Mouse (Mus musculus): ENCODE data around the gene Nfia. TPM values are rescaled to one million over a fixed set of nuclear protein-coding genes. Genes with fewer than 3 reads are reported as not detected.

Nfia gene
- total RNA-seq, 1 experiment: 0.27 TPM

GRCm38 (mm10) chr4:97986056-97986734, 213.7 kb downstream of the Nfia start:
- Histone ChIP-seq H3K27ac (ENCODE audit: insufficient read depth, low read depth, low read length, poor library complexity, severe bottlenecking) (no peak overlapping the region), H3K9ac (ENCODE audit: insufficient read depth, low read depth, low read length, poor library complexity, severe bottlenecking) (no peak overlapping the region), H3K4me1 (ENCODE audit: control insufficient read depth in 2 of 2, insufficient read depth in 2 of 2, low read length in 2 of 2, poor library complexity in 1 of 2) (no peaks in the 10 kb centered on the region), H3K36me3 (ENCODE audit: control insufficient read depth, insufficient read depth, low read length, poor library complexity, severe bottlenecking) (no peaks in the 10 kb centered on the region), H3K4me3 (ENCODE audit: insufficient read depth in 1 of 2, low read depth in 1 of 2, low read length in 2 of 2, poor library complexity in 1 of 2, severe bottlenecking in 1 of 2) (no peak overlapping the region), H3K9me3 (ENCODE audit: control insufficient read depth, insufficient read depth, low read depth, low read length) (no peaks in the 10 kb centered on the region)
- DNase-seq (ENCODE audit: low read depth, low spot score): no peak
- no peak for TF ChIP-seq ZNF384 (IDR thresholded peaks at IDR 0.05; ENCODE audit: low read depth, low read length)
- no peak for TF ChIP-seq CHD2 (IDR thresholded peaks at IDR 0.05; ENCODE audit: low read depth, low read length)
- in situ Hi-C loops (cut with MboI; ENCODE audit: low sequenced_read_pairs in 2 of 2, unreplicated experiment in 2 of 2): no loop called here

GRCm38 (mm10) chr4:97986735-97987075, 214.2 kb downstream of the Nfia start:
- H3K4me3 ChIP-seq (ENCODE audit: insufficient read depth in 1 of 2, low read depth in 1 of 2, low read length in 2 of 2, poor library complexity in 1 of 2, severe bottlenecking in 1 of 2): no peak overlapping the region
- H3K4me1 ChIP-seq (ENCODE audit: control insufficient read depth in 2 of 2, insufficient read depth in 2 of 2, low read length in 2 of 2, poor library complexity in 1 of 2): no peaks in the 10 kb centered on the region
- no peak overlapping the region for H3K27ac ChIP-seq (ENCODE audit: insufficient read depth, low read depth, low read length, poor library complexity, severe bottlenecking)
- H3K9ac ChIP-seq (ENCODE audit: insufficient read depth, low read depth, low read length, poor library complexity, severe bottlenecking): no peak overlapping the region
- TF ChIP-seq MAFK (IDR thresholded peaks at IDR 0.05; ENCODE audit: insufficient read depth, low read depth, low read length): no peak
- no peak for TF ChIP-seq HCFC1 (IDR thresholded peaks at IDR 0.05; ENCODE audit: borderline replicate concordance, insufficient read depth, low read length)
- no peak for TF ChIP-seq ZNF384 (IDR thresholded peaks at IDR 0.05; ENCODE audit: low read depth, low read length)
- TF ChIP-seq ZC3H11A (IDR thresholded peaks at IDR 0.05; ENCODE audit: borderline replicate concordance, low read depth, low read length): no peak
- TF ChIP-seq CHD2 (IDR thresholded peaks at IDR 0.05; ENCODE audit: low read depth, low read length): no peak
- no peaks in the 10 kb centered on the region for H3K9me3 ChIP-seq (ENCODE audit: control insufficient read depth, insufficient read depth, low read depth, low read length)
- no peaks in the 10 kb centered on the region for H3K36me3 ChIP-seq (ENCODE audit: control insufficient read depth, insufficient read depth, low read length, poor library complexity, severe bottlenecking)
- in situ Hi-C loops (cut with MboI; ENCODE audit: low sequenced_read_pairs in 2 of 2, unreplicated experiment in 2 of 2): no loop called here
- DNase-seq (ENCODE audit: low read depth, low spot score): no peak

GRCm38 (mm10) chr4:97988703-97989102, 216.2 kb downstream of the Nfia start:
- TF ChIP-seq ZNF384 (IDR thresholded peaks at IDR 0.05; ENCODE audit: low read depth, low read length) (no peak), MAFK (IDR thresholded peaks at IDR 0.05; ENCODE audit: insufficient read depth, low read depth, low read length) (no peak), HCFC1 (IDR thresholded peaks at IDR 0.05; ENCODE audit: borderline replicate concordance, insufficient read depth, low read length) (no peak), ZC3H11A (IDR thresholded peaks at IDR 0.05; ENCODE audit: borderline replicate concordance, low read depth, low read length) (no peak), CHD2 (IDR thresholded peaks at IDR 0.05; ENCODE audit: low read depth, low read length) (no peak)
- DNase-seq (ENCODE audit: low read depth, low spot score): no peak
- no peak overlapping the region for H3K9ac ChIP-seq (ENCODE audit: insufficient read depth, low read depth, low read length, poor library complexity, severe bottlenecking)
- no peaks in the 10 kb centered on the region for H3K4me1 ChIP-seq (ENCODE audit: control insufficient read depth in 2 of 2, insufficient read depth in 2 of 2, low read length in 2 of 2, poor library complexity in 1 of 2)
- H3K36me3 ChIP-seq (ENCODE audit: control insufficient read depth, insufficient read depth, low read length, poor library complexity, severe bottlenecking): no peaks in the 10 kb centered on the region
- no peak overlapping the region for H3K27ac ChIP-seq (ENCODE audit: insufficient read depth, low read depth, low read length, poor library complexity, severe bottlenecking)
- H3K4me3 ChIP-seq (ENCODE audit: insufficient read depth in 1 of 2, low read depth in 1 of 2, low read length in 2 of 2, poor library complexity in 1 of 2, severe bottlenecking in 1 of 2): no peak overlapping the region
- in situ Hi-C loops (cut with MboI; ENCODE audit: low sequenced_read_pairs in 2 of 2, unreplicated experiment in 2 of 2): no loop called here
- no peaks in the 10 kb centered on the region for H3K9me3 ChIP-seq (ENCODE audit: control insufficient read depth, insufficient read depth, low read depth, low read length)

GRCm38 (mm10) chr4:97990431-97990830, 217.9 kb downstream of the Nfia start:
- TF ChIP-seq HCFC1 (IDR thresholded peaks at IDR 0.05; ENCODE audit: borderline replicate concordance, insufficient read depth, low read length): no peak
- TF ChIP-seq ZNF384 (IDR thresholded peaks at IDR 0.05; ENCODE audit: low read depth, low read length): no peak
- no peak for TF ChIP-seq CHD2 (IDR thresholded peaks at IDR 0.05; ENCODE audit: low read depth, low read length)
- no peak for TF ChIP-seq ZC3H11A (IDR thresholded peaks at IDR 0.05; ENCODE audit: borderline replicate concordance, low read depth, low read length)
- no peak for TF ChIP-seq MAFK (IDR thresholded peaks at IDR 0.05; ENCODE audit: insufficient read depth, low read depth, low read length)
- Histone ChIP-seq H3K4me1 (ENCODE audit: control insufficient read depth in 2 of 2, insufficient read depth in 2 of 2, low read length in 2 of 2, poor library complexity in 1 of 2) (no peaks in the 10 kb centered on the region), H3K9me3 (ENCODE audit: control insufficient read depth, insufficient read depth, low read depth, low read length) (no peaks in the 10 kb centered on the region), H3K27ac (ENCODE audit: insufficient read depth, low read depth, low read length, poor library complexity, severe bottlenecking) (no peak overlapping the region), H3K36me3 (ENCODE audit: control insufficient read depth, insufficient read depth, low read length, poor library complexity, severe bottlenecking) (no peaks in the 10 kb centered on the region), H3K4me3 (ENCODE audit: insufficient read depth in 1 of 2, low read depth in 1 of 2, low read length in 2 of 2, poor library complexity in 1 of 2, severe bottlenecking in 1 of 2) (no peak overlapping the region), H3K9ac (ENCODE audit: insufficient read depth, low read depth, low read length, poor library complexity, severe bottlenecking) (no peak overlapping the region)
- no peak for DNase-seq (ENCODE audit: low read depth, low spot score)
- in situ Hi-C loops (cut with MboI; ENCODE audit: low sequenced_read_pairs in 2 of 2, unreplicated experiment in 2 of 2): no loop called here

- Histone ChIP-seq H3K27ac (ENCODE audit: insufficient read depth, low read depth, low read length, poor library complexity, severe bottlenecking) (no peak overlapping the region), H3K9me3 (ENCODE audit: control insufficient read depth, insufficient read depth, low read depth, low read length) (no peaks in the 10 kb centered on the region), H3K36me3 (ENCODE audit: control insufficient read depth, insufficient read depth, low read length, poor library complexity, severe bottlenecking) (no peaks in the 10 kb centered on the region), H3K4me1 (ENCODE audit: control insufficient read depth in 2 of 2, insufficient read depth in 2 of 2, low read length in 2 of 2, poor library complexity in 1 of 2) (no peaks in the 10 kb centered on the region), H3K4me3 (ENCODE audit: insufficient read depth in 1 of 2, low read depth in 1 of 2, low read length in 2 of 2, poor library complexity in 1 of 2, severe bottlenecking in 1 of 2) (no peak overlapping the region), H3K9ac (ENCODE audit: insufficient read depth, low read depth, low read length, poor library complexity, severe bottlenecking) (no peak overlapping the region)
- no peak for DNase-seq (ENCODE audit: low read depth, low spot score)
- TF ChIP-seq MAFK (IDR thresholded peaks at IDR 0.05; ENCODE audit: insufficient read depth, low read depth, low read length) (no peak), CHD2 (IDR thresholded peaks at IDR 0.05; ENCODE audit: low read depth, low read length) (no peak), ZNF384 (IDR thresholded peaks at IDR 0.05; ENCODE audit: low read depth, low read length) (no peak), HCFC1 (IDR thresholded peaks at IDR 0.05; ENCODE audit: borderline replicate concordance, insufficient read depth, low read length) (no peak), ZC3H11A (IDR thresholded peaks at IDR 0.05; ENCODE audit: borderline replicate concordance, low read depth, low read length) (no peak)
- in situ Hi-C loops (cut with MboI; ENCODE audit: low sequenced_read_pairs in 2 of 2, unreplicated experiment in 2 of 2): no loop called here
These were observed 218.9 kb downstream of the Nfia start for GRCm38 (mm10) chr4:97991395-97991794.

All from ES-E14 (cell line).